Mouse (Mus musculus) kidney, adult 2 months (tissue): ENCODE measurements around the gene Spata32. TPM values are rescaled to one million over a fixed set of nuclear protein-coding genes. Genes with fewer than 3 reads are reported as not detected.

ENCODE experiments used
- DNase-seq: peaks from one replicate; pipeline ENCODE4 v3.0.0; 2021
- H3K27ac ChIP-seq: fragments of 200-500 bp; 2 replicates; pipeline ENCODE4 v1.5.1; 2012; ENCODE audit warnings: low read depth, low read length, control low read depth, inconsistent platforms; ENCODE audit not compliant: insufficient read depth
- H3K27me3 ChIP-seq: fragments of 200-500 bp; replicated peaks from 2 replicates; pipeline ENCODE4 v1.6.1; 2012; ENCODE audit warnings: mild to moderate bottlenecking, moderate library complexity, low read length, inconsistent platforms; ENCODE audit not compliant: control insufficient read depth, insufficient read depth
- H3K36me3 ChIP-seq: fragments of 200-500 bp; 2 replicates; pipeline ENCODE4 v1.6.1; 2012; ENCODE audit warnings: mild to moderate bottlenecking, moderate library complexity, low read length, inconsistent platforms; ENCODE audit not compliant: control insufficient read depth, insufficient read depth
- H3K4me1 ChIP-seq: fragments of 200-500 bp; 2 replicates; pipeline ENCODE4 v1.6.1; 2011; ENCODE audit warnings: low read length; ENCODE audit not compliant: control insufficient read depth, insufficient read depth
- H3K4me3 ChIP-seq: fragments of 200-500 bp; 2 replicates; pipeline ENCODE4 v1.5.1; 2011; ENCODE audit warnings: mild to moderate bottlenecking, low read depth, low read length, control low read depth; ENCODE audit not compliant: insufficient read depth
- CTCF ChIP-seq: fragments of 200-500 bp; conservative IDR thresholded peaks from 2 replicates; pipeline ENCODE4 v1.5.1; 2011; ENCODE audit warnings: low read depth, mild to moderate bottlenecking, control low read depth, low read length, moderate library complexity, mixed read lengths; ENCODE audit not compliant: insufficient read depth, insufficient read length
- POLR2A ChIP-seq: fragments of 200-500 bp; IDR thresholded peaks from one replicate; pipeline ENCODE4 v1.6.1; 2011; ENCODE audit warnings: low read depth, low read length, control low read depth
- WGBS: fragments of 180-500 bp; shearing (Covaris S2); methylation state at CpG from one replicate; pipeline ENCODE4 v1.1.7; 2018; 5-methylcytosine and 5-hydroxymethylcytosine counted together
- polyA plus RNA-seq: library from polyadenylated mRNA; depleted of rRNA; stranded (reverse); fragments of >200 nt; gene quantifications from 2 replicates; pipeline ENCODE4 v1.2.3, GENCODE M21; 2012

The Spata32 gene
- polyA plus RNA-seq, 1 experiment, result not detected

DNA sequence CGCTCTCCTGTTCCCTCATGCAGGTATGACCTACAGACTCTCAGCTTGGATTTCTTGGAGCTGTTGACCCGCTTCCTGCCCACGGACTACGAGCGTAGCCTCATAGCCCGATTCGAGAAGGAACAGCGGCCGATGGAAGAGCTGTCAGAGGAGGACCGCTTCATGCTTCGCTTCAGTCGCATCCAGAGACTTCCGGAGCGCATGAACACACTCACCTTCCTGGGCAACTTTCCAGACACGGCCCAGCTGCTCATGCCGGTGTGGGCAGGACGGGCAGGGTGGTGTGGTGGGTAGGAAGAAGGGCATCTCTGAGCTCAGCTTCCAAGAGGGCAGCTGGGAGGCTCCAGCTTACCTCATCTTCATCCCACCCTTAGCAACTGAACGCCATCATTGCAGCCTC, 23.0 kb downstream of the Spata32 start:
- Histone ChIP-seq H3K4me3 (no peak overlapping the region), H3K36me3 (no peaks in the 10 kb centered on the region; the same call in 1 of the 2 replicates), H3K4me1 (no peaks in the 10 kb centered on the region), H3K27ac (no peak overlapping the region), H3K27me3 (no peaks in the 10 kb centered on the region)
- WGBS, result 58% methylated on average over 18 of the region's 18 CpGs
- TF ChIP-seq CTCF, result no peak
- no peak for TF ChIP-seq POLR2A
- DNase-seq, result no peak

DNA sequence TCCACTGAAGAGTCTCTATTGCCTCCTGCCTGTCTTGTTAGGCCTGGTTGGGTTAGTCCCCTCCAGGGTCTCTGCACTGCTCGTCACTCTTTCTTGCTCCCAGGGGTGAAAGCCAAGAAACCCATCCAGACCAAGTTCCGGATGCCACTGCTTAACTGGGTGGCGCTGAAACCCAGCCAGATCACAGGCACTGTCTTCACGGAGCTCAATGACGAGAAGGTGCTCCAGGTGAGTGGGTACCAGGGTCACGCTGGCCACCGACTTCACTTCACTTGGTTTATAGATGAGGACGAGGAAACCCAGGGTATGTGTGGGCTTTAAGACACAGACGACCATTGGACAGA, 24.4 kb downstream of the Spata32 start:
- no peaks in the 10 kb centered on the region for H3K27me3 ChIP-seq
- TF ChIP-seq POLR2A (no peak), CTCF (no peak)
- peaks cover 1% of the 10 kb centered on the region; the same call in 1 of the 2 replicates for H3K36me3 ChIP-seq
- H3K4me1 ChIP-seq, result no peaks in the 10 kb centered on the region
- no peak overlapping the region for H3K4me3 ChIP-seq
- no peak for DNase-seq
- WGBS, result 74% methylated on average over 9 of the region's 9 CpGs
- H3K27ac ChIP-seq, result no peak overlapping the region

DNA sequence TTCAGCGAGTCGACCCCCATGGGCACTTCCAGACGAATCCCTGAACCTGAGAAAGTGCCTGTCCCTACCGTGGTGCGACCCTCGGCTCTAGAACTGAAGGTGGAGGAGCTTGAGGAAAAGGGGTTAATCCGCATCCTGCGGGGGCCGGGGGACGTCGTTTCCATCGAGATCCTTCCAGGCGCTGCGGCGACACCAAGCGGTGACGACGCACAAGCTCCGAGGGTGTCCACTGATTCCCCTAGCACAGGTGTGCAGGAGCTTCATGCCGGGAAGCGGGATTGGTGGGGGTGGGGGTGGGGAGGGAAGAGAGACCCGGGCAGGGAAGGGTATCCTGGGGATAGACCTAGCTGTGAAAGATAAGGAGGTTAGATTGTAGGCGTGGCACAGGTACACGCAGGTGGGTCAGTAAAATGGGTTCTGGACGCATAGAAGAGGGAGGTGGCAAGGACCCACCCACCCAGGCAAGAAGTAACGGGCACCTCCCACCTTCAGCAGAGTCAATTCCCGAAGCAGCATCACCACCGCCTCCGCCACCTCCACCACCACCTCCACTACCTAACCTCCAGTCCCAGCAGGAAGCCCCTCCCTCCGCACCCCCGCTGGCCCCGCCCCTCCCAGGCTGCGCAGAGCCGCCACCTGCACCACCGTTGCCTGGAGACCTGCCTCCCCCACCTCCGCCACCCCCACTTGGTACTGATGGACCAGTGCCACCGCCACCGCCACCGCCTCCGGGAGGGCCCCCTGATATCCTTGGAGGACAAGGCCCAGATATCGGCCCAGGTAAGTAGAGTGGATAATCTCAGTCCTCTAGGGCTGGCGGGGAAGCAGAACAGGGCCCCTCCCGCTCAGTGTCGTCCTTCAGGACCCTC, 25.0 kb downstream of the Spata32 start:
- no peak for DNase-seq
- no peaks in the 10 kb centered on the region for H3K27me3 ChIP-seq
- TF ChIP-seq POLR2A, result no peak
- TF ChIP-seq CTCF, result no peak; the same call in 1 of the 2 replicates
- WGBS, result 47% methylated on average over 44 of the region's 44 CpGs
- no peaks in the 10 kb centered on the region for H3K4me1 ChIP-seq
- no peak overlapping the region for H3K4me3 ChIP-seq
- H3K27ac ChIP-seq, result no peak overlapping the region
- H3K36me3 ChIP-seq, result peaks cover 1% of the 10 kb centered on the region; the same call in 1 of the 2 replicates

DNA sequence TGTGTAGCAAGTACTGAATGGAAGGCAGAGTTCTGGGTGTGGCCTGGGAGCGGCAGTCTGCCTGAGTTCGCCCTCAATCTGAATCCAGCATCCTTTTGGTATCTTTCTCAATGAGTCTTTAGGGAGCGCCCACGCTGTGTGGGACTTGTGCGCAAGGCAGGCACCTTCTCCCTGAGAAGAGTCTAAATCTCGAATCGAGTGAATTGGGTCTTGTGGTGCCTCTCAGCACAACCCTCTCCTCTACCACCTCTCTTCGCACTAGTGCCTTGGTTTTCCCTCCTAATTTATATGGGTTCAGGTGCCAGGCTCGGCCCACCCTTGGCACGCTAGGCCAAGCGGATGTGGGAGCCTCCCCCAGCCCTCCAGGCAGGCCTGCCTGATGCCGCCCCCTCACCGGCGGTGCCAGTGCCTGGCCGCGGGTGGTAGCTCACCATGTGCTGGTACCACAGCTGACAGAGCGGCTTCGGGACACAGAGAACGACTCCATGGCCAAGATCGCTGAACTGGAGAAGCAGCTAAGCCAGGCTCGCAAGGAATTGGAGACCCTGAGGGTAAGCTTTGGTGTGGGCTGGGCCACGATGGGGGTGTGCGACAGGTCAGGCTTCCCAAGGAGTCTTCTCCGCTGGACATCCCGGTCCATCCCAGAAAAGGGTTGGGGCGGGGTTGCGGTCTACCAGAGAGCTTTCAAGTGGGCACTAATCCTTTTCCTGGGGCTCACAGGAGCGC, 25.8 kb downstream of the Spata32 start:
- H3K27ac ChIP-seq, result no peak overlapping the region
- TF ChIP-seq CTCF (no peak), POLR2A (no peak)
- no peaks in the 10 kb centered on the region for H3K27me3 ChIP-seq
- no peak for DNase-seq
- H3K4me1 ChIP-seq, result no peaks in the 10 kb centered on the region
- 53% methylated on average over 28 of the region's 28 CpGs for WGBS
- H3K4me3 ChIP-seq, result no peak overlapping the region
- H3K36me3 ChIP-seq, result peaks cover 1% of the 10 kb centered on the region; the same call in 1 of the 2 replicates

DNA sequence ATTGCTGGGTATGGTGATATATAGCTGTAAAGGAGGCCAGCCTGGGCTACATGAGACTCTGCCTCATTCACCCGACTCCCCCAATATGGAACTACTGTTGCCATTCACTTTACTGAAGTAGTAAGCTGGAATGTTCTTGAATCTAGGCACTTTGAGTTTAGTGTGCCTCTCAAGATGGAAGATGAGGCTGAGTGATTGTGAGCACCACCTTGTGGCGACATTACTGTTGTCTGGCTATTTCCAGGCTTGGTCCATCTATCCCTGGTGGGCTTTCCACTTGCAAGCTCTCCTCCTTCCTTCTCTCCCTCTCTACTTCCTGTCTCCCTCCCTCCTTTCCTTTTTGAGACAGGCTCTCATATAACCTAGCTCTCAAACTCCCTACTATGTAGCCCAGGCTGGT, 33.3 kb downstream of the Spata32 start:
- Histone ChIP-seq H3K27me3 (no peaks in the 10 kb centered on the region), H3K4me1 (peaks cover 8% of the 10 kb centered on the region; the same call in 1 of the 2 replicates), H3K36me3 (peaks cover 1% of the 10 kb centered on the region; the same call in 1 of the 2 replicates), H3K27ac (no peak overlapping the region), H3K4me3 (no peak overlapping the region)
- 52% methylated on average over 2 of the region's 2 CpGs for WGBS
- DNase-seq, result peak; percentile 69
- TF ChIP-seq POLR2A (no peak), CTCF (peak; percentile 67)

DNA sequence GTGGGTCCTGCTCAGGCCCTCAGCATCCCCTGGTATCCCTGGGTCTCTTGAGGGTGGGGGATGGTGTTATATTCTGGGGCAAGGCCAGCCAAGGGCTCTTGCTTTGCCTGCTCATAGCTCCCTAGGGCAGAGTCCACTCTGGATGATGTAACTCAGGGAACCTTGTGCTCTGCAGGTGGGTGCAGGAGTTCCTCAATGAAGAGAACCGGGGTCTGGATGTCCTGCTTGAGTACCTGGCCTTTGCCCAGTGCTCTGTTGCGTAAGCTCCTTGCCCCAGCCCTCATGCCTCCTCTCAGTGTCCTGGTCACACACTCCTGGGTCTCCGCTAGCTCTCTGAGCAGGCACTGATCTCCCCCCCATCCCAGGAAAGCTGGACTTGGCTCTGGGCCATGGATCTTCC, 36.3 kb downstream of the Spata32 start:
- 69% methylated on average over 3 of the region's 3 CpGs for WGBS
- Histone ChIP-seq H3K4me1 (peaks cover 19% of the 10 kb centered on the region), H3K4me3 (no peak overlapping the region), H3K36me3 (no peaks in the 10 kb centered on the region; the same call in 1 of the 2 replicates), H3K27me3 (no peaks in the 10 kb centered on the region), H3K27ac (peak overlapping the region; percentile 86)
- DNase-seq, result peak; percentile 96
- TF ChIP-seq POLR2A (no peak), CTCF (no peak)

DNA sequence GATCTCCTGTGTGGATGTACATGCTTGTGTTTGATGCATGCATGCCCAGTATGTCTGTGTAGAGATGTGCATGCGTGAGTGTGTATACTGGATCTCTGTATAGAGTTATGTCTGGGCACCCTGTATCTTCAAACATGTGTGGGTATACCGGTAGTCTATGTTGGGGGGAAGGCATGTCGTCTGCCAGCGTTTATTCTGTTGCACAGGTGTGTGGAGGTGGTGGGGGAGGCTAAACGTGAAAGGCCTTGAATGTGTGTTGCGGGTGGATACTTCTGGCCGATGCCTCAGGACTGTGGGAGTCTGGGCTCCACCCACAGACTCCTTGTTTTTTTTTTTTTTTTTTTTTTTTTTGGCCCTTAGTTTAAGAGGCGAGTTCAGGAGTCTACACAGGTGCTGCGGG, 36.9 kb downstream of the Spata32 start:
- 61% methylated on average over 9 of the region's 9 CpGs for WGBS
- Histone ChIP-seq H3K4me1 (peaks cover 19% of the 10 kb centered on the region), H3K36me3 (no peaks in the 10 kb centered on the region), H3K27ac (peak overlapping the region; percentile 86), H3K27me3 (no peaks in the 10 kb centered on the region), H3K4me3 (peak overlapping the region; percentile 23; the same call in 1 of the 2 replicates)
- no peak for DNase-seq
- TF ChIP-seq POLR2A, result no peak
- TF ChIP-seq CTCF, result no peak
